Mouse (Mus musculus): ENCODE data around the gene Padi4. TPM values are rescaled to one million over a fixed set of nuclear protein-coding genes. Genes with fewer than 3 reads are reported as not detected.
A peak's percentile ranks its signal among the peaks of the same experiment; 100 is the strongest.

Gene Padi4
- 0.19 TPM in 2 replicates for polyA plus RNA-seq (2015; fragmentation: Nextera tagmentation; extraction: Ambion mirVana)

DNA sequence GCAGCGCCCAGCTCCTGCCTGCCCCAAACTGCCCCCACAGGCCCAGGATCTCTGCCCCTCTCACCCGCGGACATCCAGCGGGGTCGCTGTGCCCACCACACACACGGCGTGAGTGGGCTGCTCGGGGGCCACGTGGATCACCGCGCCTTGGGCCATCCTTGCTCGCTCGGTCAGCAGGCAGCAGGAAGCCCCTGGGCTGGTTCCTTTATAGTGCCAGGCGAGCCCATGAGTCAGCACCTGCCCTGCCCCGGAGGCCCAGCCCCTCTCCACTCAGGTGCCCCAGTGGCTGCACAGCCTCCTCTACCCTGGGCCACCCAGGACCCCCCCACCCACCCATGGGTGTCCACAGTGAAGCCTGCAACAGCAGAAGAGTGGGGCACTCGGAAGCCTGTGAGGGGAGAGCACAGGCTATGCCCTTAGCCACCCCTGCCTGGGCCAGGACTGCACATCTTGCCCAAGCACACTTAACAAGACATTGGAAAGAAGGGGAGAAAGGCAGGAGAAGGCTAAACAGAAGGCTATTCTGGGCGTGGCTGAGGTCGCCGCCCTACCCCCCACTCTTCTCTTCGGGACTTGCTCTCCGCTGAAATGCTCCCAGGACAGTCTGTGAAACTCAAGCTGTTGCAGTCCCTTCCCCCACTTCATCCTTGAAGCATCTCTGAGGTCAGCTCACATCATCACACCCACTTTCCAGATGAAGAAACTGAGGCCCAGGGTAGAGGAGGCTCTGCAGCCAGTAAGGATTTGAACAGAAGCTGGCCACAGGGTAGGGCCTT is at the start of gene Padi4:
Padi4 (minus strand) TSS at position 212 of the 776 bp plus-strand sequence.
- WGBS: 86% methylated on average over 21 of the region's 21 CpGs
- H3K36me3 ChIP-seq: no peaks in the 10 kb centered on the region
- H3K27me3 ChIP-seq: no peaks in the 10 kb centered on the region
- no peak for ATAC-seq
- H3K9ac ChIP-seq (replicated peaks): no peak within 1 kb of the TSS
- H3K27ac ChIP-seq: no peak within 1 kb of the TSS
- H3K9me3 ChIP-seq: no peaks in the 10 kb centered on the region
- no peak within 1 kb of the TSS for H3K4me3 ChIP-seq (replicated peaks)
- H3K4me1 ChIP-seq (replicated peaks): peaks cover 6% of the 10 kb centered on the region; the same call in 1 of the 2 replicates
- no peak within 1 kb of the TSS for H3K4me2 ChIP-seq (replicated peaks)

DNA sequence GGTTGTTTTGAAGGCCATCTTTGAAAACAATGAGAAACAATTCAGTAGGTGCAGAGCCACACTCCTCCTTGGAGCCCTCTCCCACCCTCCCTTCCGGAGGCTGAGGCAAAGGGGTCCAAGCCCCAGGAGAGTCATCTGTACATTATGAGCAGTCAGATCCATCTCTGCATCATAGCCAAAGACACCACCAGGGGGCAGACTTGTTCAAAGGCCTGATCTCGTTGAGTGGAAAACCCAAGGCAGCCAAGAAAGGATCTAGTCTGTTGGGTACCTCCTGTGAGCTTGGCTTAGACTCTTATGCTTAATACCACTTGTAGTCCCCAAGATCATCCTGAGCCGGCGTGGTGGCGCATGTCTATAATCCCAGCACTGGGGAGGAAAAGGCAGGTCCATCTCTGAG is 48.0 kb upstream of the Padi4 start:
- no peak for ATAC-seq
- H3K4me2 ChIP-seq (replicated peaks): no peak overlapping the region
- 0 out of 2 replicates have a peak, but pooled peaks cover 12% of the 10 kb centered on the region for H3K9me3 ChIP-seq
- H3K27ac ChIP-seq: no peak overlapping the region
- H3K27me3 ChIP-seq: no peaks in the 10 kb centered on the region
- H3K4me1 ChIP-seq (replicated peaks): 0 out of 2 replicates have a peak, but pooled peaks cover 3% of the 10 kb centered on the region
- H3K4me3 ChIP-seq (replicated peaks): no peak overlapping the region
- 62% methylated on average over 5 of the region's 5 CpGs for WGBS
- H3K9ac ChIP-seq (replicated peaks): no peak overlapping the region
- H3K36me3 ChIP-seq: no peaks in the 10 kb centered on the region

DNA sequence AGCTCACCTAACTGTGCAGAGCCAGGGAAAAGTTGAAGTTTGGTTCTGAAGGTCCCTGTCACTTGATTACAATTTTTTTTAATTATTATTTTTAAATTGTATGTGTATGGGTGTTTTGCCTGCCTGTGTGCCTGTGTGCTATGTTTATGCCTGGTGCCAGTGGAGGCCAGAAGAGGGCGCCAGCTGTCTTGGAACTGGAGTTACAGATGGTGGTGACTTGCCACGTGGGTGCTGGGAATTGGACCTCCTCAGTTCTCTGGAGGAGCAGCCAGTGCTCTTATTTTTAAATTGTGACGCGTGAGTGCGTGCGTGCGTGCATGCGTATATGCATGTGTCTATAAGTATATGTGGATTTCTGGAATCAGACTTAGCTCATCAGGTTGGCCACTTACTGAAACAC is 43.4 kb upstream of the Padi4 start:
- Histone ChIP-seq H3K27me3 (peaks cover 34% of the 10 kb centered on the region), H3K9ac (replicated peaks) (no peak overlapping the region), H3K4me3 (replicated peaks) (no peak overlapping the region), H3K27ac (no peak overlapping the region), H3K4me1 (replicated peaks) (peaks cover 12% of the 10 kb centered on the region), H3K36me3 (no peaks in the 10 kb centered on the region), H3K4me2 (replicated peaks) (no peak overlapping the region), H3K9me3 (no peaks in the 10 kb centered on the region)
- WGBS: 90% methylated on average over 8 of the region's 8 CpGs
- no peak for ATAC-seq

DNA sequence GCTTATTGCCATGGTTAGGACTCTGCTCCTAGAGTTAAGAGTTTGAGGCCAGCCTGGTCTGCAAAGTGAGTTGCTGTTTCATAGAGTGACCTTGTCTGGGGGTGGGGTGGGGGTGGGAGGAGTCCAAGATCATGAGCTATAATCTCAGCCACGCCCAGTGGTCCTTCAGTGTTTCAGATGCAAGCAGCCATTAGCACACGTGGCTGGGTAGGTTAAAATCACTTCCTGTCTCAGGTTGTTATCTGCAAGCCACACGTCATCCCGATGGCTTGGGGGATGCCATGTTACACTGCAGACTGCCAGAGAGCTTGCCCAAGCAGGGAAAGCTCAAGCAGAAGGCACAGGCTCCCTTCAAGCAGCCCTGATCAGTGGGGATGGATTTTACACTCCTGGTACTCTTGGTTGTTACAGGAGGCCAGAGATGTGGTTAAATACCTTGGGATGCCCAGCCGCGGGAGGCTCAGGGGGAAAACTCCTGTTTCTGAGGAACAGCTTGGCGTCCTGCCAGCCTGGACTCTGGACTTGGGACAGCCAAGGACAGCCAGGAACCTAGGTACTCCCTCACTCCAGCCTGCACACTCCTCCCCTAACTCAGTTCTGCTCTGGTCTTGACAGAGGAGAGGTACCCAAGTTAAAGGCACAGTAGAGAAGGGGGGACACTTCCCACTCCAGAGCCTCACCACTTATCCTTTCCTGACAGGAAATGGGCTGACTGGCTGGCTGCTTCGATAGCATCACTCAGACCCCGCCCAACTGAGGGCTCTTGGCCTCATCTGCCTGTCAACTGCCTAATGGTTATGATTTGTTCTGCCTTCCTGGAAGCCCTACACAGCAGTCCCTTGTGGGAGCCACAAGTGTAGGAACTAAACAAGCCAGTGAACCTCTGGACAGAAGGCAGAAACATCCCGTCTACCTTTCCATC is 42.2 kb upstream of the Padi4 start:
- Histone ChIP-seq H3K36me3 (no peaks in the 10 kb centered on the region), H3K9me3 (no peaks in the 10 kb centered on the region), H3K9ac (replicated peaks) (no peak overlapping the region), H3K4me2 (replicated peaks) (no peak overlapping the region), H3K27me3 (peaks cover 40% of the 10 kb centered on the region), H3K4me1 (replicated peaks) (peaks cover 12% of the 10 kb centered on the region), H3K4me3 (replicated peaks) (no peak overlapping the region), H3K27ac (no peak overlapping the region)
- 66% methylated on average over 10 of the region's 10 CpGs for WGBS
- no peak for ATAC-seq

DNA sequence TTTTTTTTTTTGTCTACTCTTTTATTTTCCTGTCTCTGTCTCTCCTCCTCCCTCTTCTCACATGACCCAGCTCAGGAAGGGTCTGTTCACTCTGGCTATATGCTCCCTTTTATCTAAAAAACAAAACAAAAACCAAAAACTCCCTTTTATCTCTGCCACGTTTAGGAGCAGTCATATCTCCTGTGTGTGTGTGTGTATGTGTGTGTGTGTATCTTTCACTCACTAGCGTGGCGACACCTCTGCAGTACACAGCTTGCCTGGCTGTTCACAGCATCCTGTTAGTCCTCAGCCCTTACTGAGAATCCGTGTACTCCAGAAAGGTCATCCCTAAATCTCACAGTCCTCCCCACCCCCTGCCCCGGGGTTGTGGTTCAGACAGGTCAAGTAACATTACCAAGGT is 41.5 kb upstream of the Padi4 start:
- Histone ChIP-seq H3K9ac (replicated peaks) (no peak overlapping the region), H3K27me3 (peaks cover 40% of the 10 kb centered on the region), H3K4me3 (replicated peaks) (no peak overlapping the region), H3K27ac (no peak overlapping the region), H3K9me3 (no peaks in the 10 kb centered on the region), H3K4me1 (replicated peaks) (peaks cover 12% of the 10 kb centered on the region), H3K36me3 (no peaks in the 10 kb centered on the region), H3K4me2 (replicated peaks) (no peak overlapping the region)
- 78% methylated on average over 5 of the region's 5 CpGs for WGBS
- no peak for ATAC-seq

DNA sequence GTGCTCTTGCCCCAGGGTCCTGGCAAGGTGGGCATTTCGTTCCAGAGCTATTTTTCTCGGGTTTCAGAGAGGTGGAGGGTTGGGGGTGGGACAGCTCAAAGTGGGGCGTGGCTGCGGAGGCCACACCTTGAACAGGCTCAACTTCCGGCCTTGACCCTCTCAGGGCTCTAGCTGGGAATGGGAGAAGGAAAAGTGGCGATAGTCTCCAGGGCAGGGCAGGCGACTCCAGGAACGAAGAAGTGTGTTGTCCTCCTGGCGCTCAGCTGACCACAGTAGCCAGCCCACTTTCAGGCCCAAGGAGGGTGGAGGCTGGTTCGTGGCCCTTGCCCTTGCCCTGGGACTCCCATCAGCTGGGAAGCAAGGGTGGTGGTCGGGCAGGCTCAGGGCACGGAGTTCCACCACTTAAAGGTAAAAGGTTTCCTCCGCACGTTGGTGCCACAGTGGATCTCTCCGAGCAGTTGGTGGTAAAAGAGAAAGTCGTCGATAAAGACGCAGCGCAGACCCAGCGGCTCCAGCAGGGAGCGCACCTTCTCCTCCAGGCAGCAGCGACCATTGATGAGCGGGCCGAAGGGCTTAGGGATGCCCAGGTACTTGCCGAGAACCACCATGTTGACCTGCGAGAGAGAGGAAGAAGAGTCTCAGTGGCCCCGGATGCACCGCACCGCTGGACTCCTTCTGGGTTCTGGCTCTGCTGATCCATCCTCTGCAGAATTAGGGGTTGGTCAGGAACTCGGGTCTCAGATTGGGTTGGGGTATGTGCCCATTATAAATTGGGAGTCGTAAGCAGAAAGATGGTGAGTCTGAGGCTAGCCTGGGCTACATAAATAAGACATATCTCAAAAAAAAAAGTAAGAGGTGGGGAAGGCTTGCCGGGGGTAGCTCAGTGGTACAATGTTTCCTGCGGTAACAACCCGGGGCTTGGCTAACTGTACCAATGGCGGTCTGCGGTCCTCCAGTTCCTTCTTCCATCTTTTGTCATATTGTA is 40.5 kb upstream of the Padi4 start:
- Histone ChIP-seq H3K9ac (replicated peaks) (0 out of 2 replicates have a peak overlapping the region, but pooled peaks have one; percentile 14), H3K27ac (no peak overlapping the region), H3K4me3 (replicated peaks) (peak overlapping the region; percentile 15; the same call in 1 of the 2 replicates), H3K4me2 (replicated peaks) (peak overlapping the region; percentile 40), H3K4me1 (replicated peaks) (peaks cover 12% of the 10 kb centered on the region), H3K36me3 (no peaks in the 10 kb centered on the region), H3K27me3 (peaks cover 40% of the 10 kb centered on the region), H3K9me3 (no peaks in the 10 kb centered on the region)
- no peak for ATAC-seq
- WGBS: 25% methylated on average over 36 of the region's 36 CpGs

DNA sequence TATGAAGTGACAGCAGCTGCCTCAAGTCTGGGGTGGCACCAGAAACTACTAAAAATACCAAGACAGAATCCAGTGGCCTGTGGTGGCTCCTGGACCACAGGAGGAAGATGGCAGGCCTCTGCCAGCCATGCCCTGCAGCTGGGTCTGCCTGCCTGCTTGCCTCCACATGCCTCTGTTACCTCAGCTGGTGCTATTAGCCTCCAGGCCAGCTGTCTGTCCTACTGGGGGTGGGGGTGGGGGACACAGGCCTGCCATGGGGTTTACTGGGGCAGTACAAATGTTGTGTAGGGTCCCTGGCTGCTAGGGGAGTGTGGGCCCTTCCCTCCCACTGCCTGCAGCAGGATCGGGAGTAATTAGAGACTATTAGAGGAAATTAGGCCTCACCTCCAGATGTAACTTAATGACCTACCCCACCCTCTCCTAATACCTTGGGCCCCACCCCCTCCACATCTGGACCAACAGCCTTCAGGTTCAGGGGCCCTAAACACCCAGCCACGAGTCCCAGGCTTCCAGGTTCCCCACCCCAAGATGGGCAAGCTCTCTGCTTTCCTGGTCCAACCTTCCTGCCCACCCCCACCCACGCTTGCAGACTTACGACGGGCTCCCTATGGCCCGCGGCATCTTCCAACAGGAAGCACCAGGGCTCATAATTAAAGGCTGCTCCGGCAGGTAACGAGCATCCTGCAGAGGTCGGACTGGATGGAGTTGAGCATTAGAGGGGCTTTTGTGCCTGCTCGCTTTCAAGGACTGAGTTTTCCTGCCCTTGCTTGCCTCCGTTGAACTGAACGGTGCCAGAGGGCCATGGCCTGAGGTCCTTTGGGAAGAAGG is 39.5 kb upstream of the Padi4 start:
- peaks cover 40% of the 10 kb centered on the region for H3K27me3 ChIP-seq
- no peak for ATAC-seq
- H3K36me3 ChIP-seq: no peaks in the 10 kb centered on the region
- H3K27ac ChIP-seq: no peak overlapping the region
- H3K9me3 ChIP-seq: no peaks in the 10 kb centered on the region
- H3K4me1 ChIP-seq (replicated peaks): peaks cover 12% of the 10 kb centered on the region
- H3K4me2 ChIP-seq (replicated peaks): peak overlapping the region; percentile 40; the same call in 1 of the 2 replicates
- H3K4me3 ChIP-seq (replicated peaks): no peak overlapping the region
- no peak overlapping the region for H3K9ac ChIP-seq (replicated peaks)
- 28% methylated on average over 13 of the region's 13 CpGs for WGBS

DNA sequence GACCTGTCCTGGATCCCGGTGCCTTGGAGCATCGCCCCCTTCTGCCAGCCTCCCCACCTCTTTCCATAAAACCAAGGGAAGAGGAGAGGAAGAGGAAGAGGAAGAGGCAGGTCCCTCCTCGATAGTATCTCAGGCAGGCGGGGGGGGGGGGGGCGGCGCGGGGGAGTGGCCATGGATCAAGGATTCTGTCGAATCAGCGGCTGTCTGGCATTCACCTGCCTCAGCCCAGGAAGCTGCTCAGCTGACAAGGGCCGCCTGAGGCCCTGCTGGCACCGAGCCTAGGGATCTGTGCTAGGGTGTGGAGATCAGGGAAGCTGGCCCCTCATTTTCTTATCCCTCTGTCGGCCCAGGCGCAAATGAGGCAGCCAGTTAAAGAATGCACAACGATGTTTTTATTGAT is 38.6 kb upstream of the Padi4 start:
- Histone ChIP-seq H3K27ac (no peak overlapping the region), H3K9ac (replicated peaks) (no peak overlapping the region), H3K4me1 (replicated peaks) (peaks cover 12% of the 10 kb centered on the region), H3K4me3 (replicated peaks) (no peak overlapping the region), H3K27me3 (peaks cover 40% of the 10 kb centered on the region), H3K36me3 (no peaks in the 10 kb centered on the region), H3K4me2 (replicated peaks) (no peak overlapping the region), H3K9me3 (no peaks in the 10 kb centered on the region)
- 42% methylated on average over 10 of the region's 14 CpGs for WGBS
- no peak for ATAC-seq

DNA sequence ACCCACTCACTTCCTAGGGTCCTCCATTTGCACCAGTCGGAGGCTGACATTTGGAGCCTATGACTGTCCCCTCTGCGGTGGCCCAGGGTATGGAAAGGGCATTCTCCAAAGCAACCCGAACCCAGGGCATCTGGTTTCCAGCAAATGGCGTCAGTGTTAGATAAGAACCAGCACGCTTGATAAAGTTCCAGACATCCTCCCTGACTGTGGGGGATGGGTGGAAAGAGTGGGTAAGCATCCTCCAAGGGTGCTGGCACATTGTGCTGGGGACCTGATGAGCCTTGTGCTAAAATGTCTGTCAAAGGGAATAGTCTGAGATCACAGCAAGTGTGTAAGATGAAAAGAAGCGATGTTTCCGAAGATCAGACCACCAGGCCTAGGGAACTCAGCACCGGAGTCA is 38.2 kb upstream of the Padi4 start:
- H3K4me3 ChIP-seq (replicated peaks): no peak overlapping the region
- H3K9me3 ChIP-seq: no peaks in the 10 kb centered on the region
- peaks cover 12% of the 10 kb centered on the region for H3K4me1 ChIP-seq (replicated peaks)
- no peak for ATAC-seq
- WGBS: 76% methylated on average over 8 of the region's 8 CpGs
- no peak overlapping the region for H3K9ac ChIP-seq (replicated peaks)
- H3K27ac ChIP-seq: no peak overlapping the region
- H3K27me3 ChIP-seq: peaks cover 40% of the 10 kb centered on the region
- no peak overlapping the region for H3K4me2 ChIP-seq (replicated peaks)
- H3K36me3 ChIP-seq: no peaks in the 10 kb centered on the region

DNA sequence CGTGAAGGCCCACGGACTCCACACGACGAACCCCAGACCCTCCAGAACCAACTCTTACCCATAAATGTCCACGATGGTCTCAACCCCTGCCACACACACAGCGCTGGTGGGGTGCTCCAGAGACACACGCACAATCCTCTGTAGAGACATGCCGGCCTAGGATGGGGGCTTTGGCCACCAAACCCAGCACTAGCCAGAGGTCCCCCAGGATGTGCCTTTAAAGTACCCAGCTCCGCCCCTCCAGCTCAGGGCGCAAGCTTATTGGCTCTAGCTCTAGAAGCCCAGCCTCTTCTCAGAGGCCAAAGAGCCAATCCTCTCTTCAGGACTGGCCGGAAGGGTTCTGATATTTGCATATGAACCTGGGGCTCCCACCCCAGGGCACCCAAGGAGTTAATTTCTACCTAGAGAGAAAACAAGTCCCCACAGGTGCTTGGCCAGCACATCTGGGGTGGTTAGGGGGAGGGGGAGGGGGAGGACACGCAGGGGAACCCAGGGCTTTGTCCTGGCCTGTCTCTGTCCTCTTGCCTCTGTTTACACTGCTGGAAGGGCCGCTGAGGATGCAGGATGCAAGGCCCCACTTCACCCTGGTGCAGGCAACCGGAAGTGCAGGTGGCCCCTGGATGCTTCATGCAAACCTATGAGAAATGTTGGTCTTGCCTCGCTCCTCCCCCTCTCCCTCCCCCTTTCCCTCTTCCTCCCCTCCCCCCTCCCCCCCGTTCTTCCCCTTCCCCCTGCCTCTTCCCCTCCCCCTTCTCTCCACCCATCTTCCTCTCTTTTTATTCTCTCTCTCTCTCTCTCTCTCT is 36.6 kb upstream of the Padi4 start, which contains the start of gene Padi3:
Padi3 (minus strand) TSS at position 191 of the 803 bp plus-strand sequence.
- H3K27ac ChIP-seq: no peak within 1 kb of the TSS
- 78% methylated on average over 16 of the region's 16 CpGs for WGBS
- ATAC-seq: no peak
- no peak within 1 kb of the TSS for H3K4me3 ChIP-seq (replicated peaks)
- peaks cover 12% of the 10 kb centered on the region for H3K4me1 ChIP-seq (replicated peaks)
- H3K9ac ChIP-seq (replicated peaks): no peak within 1 kb of the TSS
- H3K27me3 ChIP-seq: peaks cover 32% of the 10 kb centered on the region
- no peaks in the 10 kb centered on the region for H3K9me3 ChIP-seq
- H3K4me2 ChIP-seq (replicated peaks): no peak within 1 kb of the TSS
- no peaks in the 10 kb centered on the region for H3K36me3 ChIP-seq

Data from midbrain, embryonic 13.5 days (tissue).